Mouse (Mus musculus) forebrain, embryonic 14.5 days (tissue): ENCODE results near the gene Pde10a. TPM values are rescaled to one million over a fixed set of nuclear protein-coding genes. Genes with fewer than 3 reads are reported as not detected.

ENCODE experiments used
- ATAC-seq: fragments of 200-750 bp; cut with Nextera tagmentation; 2 replicates; pipeline ENCODE4 v1.8.0; 2017; ENCODE audit warnings: mild to moderate bottlenecking, moderate library complexity
- DNase-seq: peaks from one replicate; pipeline ENCODE4 v3.0.0-alpha.2; 2015; ENCODE audit warnings: low spot score
- H3K27ac ChIP-seq: fragments of 300-500 bp; sonication (generic); 2 replicates; pipeline ENCODE4 v1.5.1; 2014; ENCODE audit warnings: low read depth, mild to moderate bottlenecking, control low read depth, low read length, moderate library complexity
- H3K27me3 ChIP-seq: fragments of 300-500 bp; sonication (generic); replicated peaks from 2 replicates; pipeline ENCODE4 v1.6.1; 2014; ENCODE audit warnings: low read length, control low read depth, mixed read lengths; ENCODE audit not compliant: control insufficient read depth, insufficient read depth
- H3K36me3 ChIP-seq: fragments of 300-500 bp; sonication (generic); 2 replicates; pipeline ENCODE4 v1.6.1; 2014; ENCODE audit warnings: low read length, control low read depth; ENCODE audit not compliant: control insufficient read depth, insufficient read depth
- H3K4me1 ChIP-seq: fragments of 300-500 bp; sonication (generic); 2 replicates; pipeline ENCODE4 v1.6.1; 2014; ENCODE audit warnings: antibody characterized with exemption, low read length, control low read depth; ENCODE audit not compliant: control insufficient read depth, insufficient read depth
- H3K4me2 ChIP-seq: fragments of 300-500 bp; sonication (generic); 2 replicates; pipeline ENCODE4 v1.6.1; 2014; ENCODE audit warnings: mild to moderate bottlenecking, control low read depth, low read length
- H3K4me3 ChIP-seq: fragments of 300-500 bp; sonication (generic); 2 replicates; pipeline ENCODE4 v1.5.1; 2014; ENCODE audit warnings: low read depth, low read length, control low read depth
- H3K9ac ChIP-seq: fragments of 300-500 bp; sonication (generic); 2 replicates; pipeline ENCODE4 v1.6.1; 2014; ENCODE audit warnings: mild to moderate bottlenecking, low read length, control low read depth, moderate library complexity
- H3K9me3 ChIP-seq: fragments of 300-500 bp; sonication (generic); replicated peaks from 2 replicates; pipeline ENCODE4 v1.6.1; 2016; ENCODE audit warnings: low read length, control low read depth, mixed read lengths; ENCODE audit not compliant: control insufficient read depth
- WGBS: fragments of 180-500 bp; shearing (Covaris S2); extraction: QIAGEN DNeasy Blood & Tissue Kit; methylation state at CpG from one replicate; pipeline ENCODE4 v1.1.7; 2014; 5-methylcytosine and 5-hydroxymethylcytosine counted together
- polyA plus RNA-seq: library from polyadenylated mRNA; unstranded; fragments of >200 nt; fragmentation: Nextera tagmentation; extraction: Ambion mirVana; gene quantifications from 2 replicates; pipeline ENCODE4 v1.2.1, GENCODE M21; 2014

Gene Pde10a
- polyA plus RNA-seq, 1 experiment from 2014 or later = 12.1 TPM

GRCm38 (mm10) chr17:8898221-8898620, 373.0 kb downstream of the Pde10a start:
- Histone ChIP-seq H3K9ac (no peak overlapping the region), H3K36me3 (no peaks in the 10 kb centered on the region), H3K27me3 (no peaks in the 10 kb centered on the region), H3K4me1 (peaks cover 6% of the 10 kb centered on the region), H3K4me3 (no peak overlapping the region), H3K4me2 (no peak overlapping the region), H3K9me3 (no peaks in the 10 kb centered on the region), H3K27ac (peak overlapping the region; percentile 60; the same call in 1 of the 2 replicates)
- DNase-seq (peak; percentile 41), ATAC-seq (peak; percentile 61; the same call in 1 of the 2 replicates)
- 72% methylated on average over 8 of the region's 8 CpGs for WGBS

- DNase-seq (no peak), ATAC-seq (no peak)
- WGBS = 87% methylated on average over 7 of the region's 7 CpGs
- Histone ChIP-seq H3K4me3 (no peak overlapping the region), H3K9ac (no peak overlapping the region), H3K27me3 (no peaks in the 10 kb centered on the region), H3K4me2 (no peak overlapping the region), H3K27ac (no peak overlapping the region), H3K4me1 (peaks cover 6% of the 10 kb centered on the region), H3K36me3 (no peaks in the 10 kb centered on the region), H3K9me3 (no peaks in the 10 kb centered on the region)
Measured at GRCm38 (mm10) chr17:8899212-8899611, 374.0 kb downstream of the Pde10a start.

GRCm38 (mm10) chr17:8903555-8904283, 378.5 kb downstream of the Pde10a start:
- peak; percentile 71; the same call in 1 of the 2 replicates for ATAC-seq
- Histone ChIP-seq H3K9me3 (no peaks in the 10 kb centered on the region), H3K36me3 (no peaks in the 10 kb centered on the region), H3K4me1 (peaks cover 7% of the 10 kb centered on the region; the same call in 1 of the 2 replicates), H3K27ac (no peak overlapping the region), H3K9ac (no peak overlapping the region), H3K4me3 (no peak overlapping the region), H3K27me3 (no peaks in the 10 kb centered on the region), H3K4me2 (no peak overlapping the region)
- WGBS = 62% methylated on average over 5 of the region's 5 CpGs
- DNase-seq = peak; percentile 76

DNA sequence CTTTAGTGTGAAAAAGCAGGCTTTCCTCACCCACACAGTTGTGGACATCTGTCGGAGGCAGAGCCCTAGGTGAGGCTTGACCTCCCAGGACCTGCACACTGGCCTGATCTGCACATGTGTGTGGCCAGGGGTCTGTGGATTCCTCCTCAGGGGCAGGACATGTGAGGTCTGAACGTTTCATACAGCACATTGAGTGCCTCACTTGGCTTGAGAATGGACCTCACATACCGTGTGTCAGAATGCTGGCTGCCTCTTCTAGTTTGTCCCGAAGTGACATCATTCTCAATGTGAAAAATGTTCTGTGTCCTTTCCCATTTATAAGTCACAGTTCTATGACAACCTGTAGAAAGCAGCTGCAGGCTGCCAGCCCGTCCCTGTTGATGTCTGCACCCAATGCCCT, 385.4 kb downstream of the Pde10a start:
- WGBS = 70% methylated on average over 5 of the region's 5 CpGs
- H3K4me1 ChIP-seq = peaks cover 5% of the 10 kb centered on the region; the same call in 1 of the 2 replicates
- H3K27me3 ChIP-seq = no peaks in the 10 kb centered on the region
- H3K4me2 ChIP-seq = no peak overlapping the region
- no peak overlapping the region for H3K4me3 ChIP-seq
- no peak overlapping the region for H3K27ac ChIP-seq
- ATAC-seq = no peak
- DNase-seq = no peak
- no peaks in the 10 kb centered on the region for H3K36me3 ChIP-seq
- no peaks in the 10 kb centered on the region for H3K9me3 ChIP-seq
- no peak overlapping the region for H3K9ac ChIP-seq

- no peaks in the 10 kb centered on the region for H3K36me3 ChIP-seq
- DNase-seq (no peak), ATAC-seq (no peak)
- H3K27ac ChIP-seq = no peak overlapping the region
- H3K4me3 ChIP-seq = no peak overlapping the region
- H3K9ac ChIP-seq = no peak overlapping the region
- no peaks in the 10 kb centered on the region for H3K9me3 ChIP-seq
- H3K4me1 ChIP-seq = no peaks in the 10 kb centered on the region
- H3K4me2 ChIP-seq = no peak overlapping the region
- WGBS = 82% methylated on average over 3 of the region's 3 CpGs
- no peaks in the 10 kb centered on the region for H3K27me3 ChIP-seq
Measured at GRCm38 (mm10) chr17:8912933-8913332, 387.8 kb downstream of the Pde10a start.

DNA sequence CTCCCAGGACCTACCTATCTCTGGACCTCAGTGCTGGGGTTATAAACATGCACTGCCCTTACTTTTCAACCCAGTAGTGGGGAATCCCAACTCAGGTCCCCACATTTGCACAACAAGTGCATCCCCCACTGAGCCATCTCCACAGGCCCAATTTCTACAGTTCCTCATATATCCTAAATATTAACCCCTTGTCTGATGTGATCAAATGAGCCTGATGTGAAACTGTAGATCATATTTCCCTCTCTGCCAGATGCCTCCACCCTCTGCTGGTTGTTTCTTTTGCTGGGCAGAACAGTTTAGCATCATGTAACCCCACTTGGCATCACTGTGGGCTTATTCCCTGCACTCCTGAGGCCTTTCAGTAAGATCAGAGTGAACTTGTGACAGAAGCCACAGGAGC, 390.5 kb downstream of the Pde10a start:
- ATAC-seq (no peak), DNase-seq (no peak)
- Histone ChIP-seq H3K9ac (no peak overlapping the region), H3K4me3 (no peak overlapping the region), H3K4me1 (no peaks in the 10 kb centered on the region), H3K4me2 (no peak overlapping the region), H3K36me3 (no peaks in the 10 kb centered on the region), H3K27ac (no peak overlapping the region), H3K27me3 (no peaks in the 10 kb centered on the region), H3K9me3 (no peaks in the 10 kb centered on the region)

DNA sequence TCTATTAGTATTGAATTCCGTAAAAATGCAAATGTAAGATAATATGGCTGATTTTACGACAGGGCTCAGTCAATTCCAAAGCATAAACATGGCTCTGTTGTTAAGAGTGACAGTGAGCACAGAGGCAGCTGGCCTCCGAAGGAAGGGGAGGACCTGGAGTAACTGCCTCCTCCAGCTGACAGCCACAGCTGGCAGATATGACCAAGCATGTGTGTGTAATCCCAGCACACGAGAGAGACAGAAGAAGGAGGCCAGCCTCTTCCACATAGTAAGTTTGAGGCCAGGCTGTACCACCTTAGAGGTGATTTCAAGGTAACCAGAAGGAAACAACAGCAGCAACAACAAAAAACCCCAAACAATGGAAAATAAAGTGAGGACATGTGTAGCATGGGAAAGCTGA, 397.9 kb downstream of the Pde10a start:
- Histone ChIP-seq H3K9me3 (no peaks in the 10 kb centered on the region), H3K4me3 (no peak overlapping the region), H3K36me3 (no peaks in the 10 kb centered on the region), H3K4me1 (peaks cover 2% of the 10 kb centered on the region; the same call in 1 of the 2 replicates), H3K27me3 (no peaks in the 10 kb centered on the region), H3K9ac (no peak overlapping the region), H3K27ac (0 out of 2 replicates have a peak overlapping the region, but pooled peaks have one; percentile 52), H3K4me2 (no peak overlapping the region)
- no peak for ATAC-seq
- WGBS = 72% methylated on average over 4 of the region's 4 CpGs
- no peak for DNase-seq

DNA sequence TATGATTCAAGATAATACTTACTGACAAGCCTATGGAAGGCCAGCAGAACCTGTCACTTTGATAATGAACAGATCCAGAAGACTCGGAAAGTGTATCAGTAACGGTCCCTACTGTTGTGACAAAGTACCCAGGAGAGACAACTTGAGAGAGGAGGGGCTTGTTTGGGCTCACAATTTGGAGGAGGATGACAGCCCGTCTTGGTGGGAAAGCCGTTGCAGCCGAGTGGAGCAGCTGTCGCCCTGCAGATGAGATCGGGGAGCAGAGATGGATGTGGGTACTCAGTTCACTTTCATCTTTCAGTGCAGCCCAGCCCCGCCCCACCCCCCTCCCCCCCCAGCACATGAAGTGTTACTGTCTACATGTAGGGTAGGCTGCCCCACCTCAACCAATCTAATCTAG, 398.6 kb downstream of the Pde10a start:
- H3K27me3 ChIP-seq = no peaks in the 10 kb centered on the region
- no peak overlapping the region for H3K4me3 ChIP-seq
- DNase-seq (no peak), ATAC-seq (peak; percentile 51; the same call in 1 of the 2 replicates)
- no peak overlapping the region for H3K27ac ChIP-seq
- H3K4me1 ChIP-seq = peaks cover 4% of the 10 kb centered on the region; the same call in 1 of the 2 replicates
- no peak overlapping the region for H3K4me2 ChIP-seq
- no peaks in the 10 kb centered on the region for H3K36me3 ChIP-seq
- H3K9ac ChIP-seq = no peak overlapping the region
- no peaks in the 10 kb centered on the region for H3K9me3 ChIP-seq
- WGBS = 63% methylated on average over 8 of the region's 8 CpGs

DNA sequence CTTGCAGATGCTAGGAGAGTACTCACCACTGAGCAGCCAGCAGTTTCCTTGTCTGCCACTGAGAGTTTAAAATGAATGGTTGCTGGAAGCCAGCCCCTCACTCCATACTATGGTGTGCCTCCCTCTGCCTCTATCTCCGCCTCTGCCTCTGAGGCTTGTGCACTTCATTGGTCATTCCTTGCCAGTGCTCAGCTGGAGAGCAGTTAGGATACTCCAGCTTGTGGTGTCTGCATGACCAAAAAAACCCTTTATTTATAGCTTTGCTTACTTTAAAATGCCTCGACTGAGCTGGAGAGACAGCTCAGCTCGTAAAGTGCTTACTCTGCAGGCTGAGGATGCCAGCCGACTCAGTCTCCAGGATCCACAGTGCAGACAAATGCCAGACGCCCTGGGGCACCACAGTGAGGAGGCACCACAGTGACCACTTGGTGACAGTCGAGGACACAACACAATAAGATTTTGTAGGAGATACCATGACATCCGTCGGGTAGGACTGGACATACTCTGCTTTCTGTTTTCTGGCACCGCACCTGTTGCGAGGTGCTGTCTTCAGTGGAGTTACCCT, 400.7 kb downstream of the Pde10a start:
- Histone ChIP-seq H3K4me2 (no peak overlapping the region), H3K4me1 (peaks cover 8% of the 10 kb centered on the region; the same call in 1 of the 2 replicates), H3K4me3 (no peak overlapping the region), H3K27me3 (no peaks in the 10 kb centered on the region), H3K36me3 (peaks cover 2% of the 10 kb centered on the region; the same call in 1 of the 2 replicates), H3K9me3 (no peaks in the 10 kb centered on the region), H3K27ac (no peak overlapping the region), H3K9ac (no peak overlapping the region)
- WGBS = 70% methylated on average over 10 of the region's 10 CpGs
- DNase-seq = no peak
- no peak for ATAC-seq
